Comparison of ENCODE assay signal across 13 mouse cellular contexts in genomic region chr12:79691929-79692862, GRCm38 (mm10).
DNase-seq lines count a peak whose midpoint lies in the region; ATAC-seq and TF ChIP-seq lines count a peak whose summit lies in the region.
"Had no signal": no experiment of that assay in that cellular context is flagged by ENCODE, and none has a peak within 500 bp of the region (broad histone marks: within the 10 kb centered on the region; RNA-seq: fewer than 3 reads in every experiment).

No protein-coding gene starts in this region.

- no peaks in the 10 kb centered on the region for H3K36me3 ChIP-seq in liver, postnatal 0 days (replicated peaks; ENCODE audit: insufficient read depth, low read length)
- H3K36me3 ChIP-seq in liver, embryonic 11.5 days (ENCODE audit: control insufficient read depth, insufficient read depth, low read length) = no peaks in the 10 kb centered on the region

- no peak overlapping the region for H3K9ac ChIP-seq in liver, postnatal 0 days (replicated peaks)
- H3K9ac ChIP-seq in liver, embryonic 11.5 days (ENCODE audit: low read depth, low read length) = no peak overlapping the region

- ATAC-seq in liver, postnatal 0 days = 0 out of 2 replicates have a peak, but pooled peaks have one; percentile 23
- ATAC-seq in liver, embryonic 11.5 days (replicated peaks; ENCODE audit: low FRiP score) = no peak
- ATAC-seq in activated CD4-positive, CD25-positive, alpha-beta regulatory T cell, adult 4 months = peak; percentile 88

- peak; percentile 16 for DNase-seq in adrenal gland, adult 8-10 months
- no peak for DNase-seq in adrenal gland, postnatal 14 days
- DNase-seq in liver, postnatal 0 days = no peak
- no peak for DNase-seq in liver, embryonic 11.5 days (ENCODE audit: low spot score)
- DNase-seq in natural killer cell, adult 2 months (ENCODE audit: low spot score in 2 of 2) = peak; percentile 49 to 52
- DNase-seq in kidney, postnatal 36 days = no peak
- DNase-seq in frontal cortex, postnatal 10 days (ENCODE audit: low spot score in 2 of 2) = no peak
- DNase-seq: cerebellum, adult 11 months; kidney, postnatal 14 days; layer of hippocampus, postnatal 36 days; right cerebral cortex, postnatal 25 days had no signal

- H3K4me2 ChIP-seq in liver, postnatal 0 days (ENCODE audit: low read depth, low read length) = no peak overlapping the region
- no peak overlapping the region for H3K4me2 ChIP-seq in liver, embryonic 11.5 days

- H3K27ac ChIP-seq in liver, postnatal 0 days (ENCODE audit: low read depth) = no peak overlapping the region
- H3K27ac ChIP-seq in liver, embryonic 11.5 days (ENCODE audit: low read depth, low read length) = no peak overlapping the region

- no peaks in the 10 kb centered on the region for H3K9me3 ChIP-seq in liver, postnatal 0 days (ENCODE audit: low read length)
- H3K9me3 ChIP-seq in liver, embryonic 11.5 days (ENCODE audit: control insufficient read depth, low read length) = no peaks in the 10 kb centered on the region

- no peak for TF ChIP-seq EP300 in liver, postnatal 0 days (IDR thresholded peaks at IDR 0.05; ENCODE audit: low read depth)

- peaks cover 17% of the 10 kb centered on the region for H3K4me1 ChIP-seq in liver, postnatal 0 days (ENCODE audit: insufficient read depth)
- H3K4me1 ChIP-seq in liver, embryonic 11.5 days (replicated peaks; ENCODE audit: control insufficient read depth, insufficient read depth, low read length) = 0 out of 2 replicates have a peak, but pooled peaks cover 3% of the 10 kb centered on the region

- no peaks in the 10 kb centered on the region for H3K27me3 ChIP-seq in liver, postnatal 0 days (ENCODE audit: insufficient read depth, low read length)
- no peaks in the 10 kb centered on the region for H3K27me3 ChIP-seq in liver, embryonic 11.5 days (replicated peaks; ENCODE audit: control insufficient read depth, insufficient read depth, low read length)

- TF ChIP-seq CTCF in liver, postnatal 0 days (IDR thresholded peaks at IDR 0.05; ENCODE audit: low read depth) = no peak

- WGBS in liver, postnatal 0 days (ENCODE audit: insufficient replicate concordance) = 35% methylated on average over 14 of the region's 14 CpGs
- 52% methylated on average over 14 of the region's 14 CpGs for WGBS in liver, embryonic 11.5 days

- no peak overlapping the region for H3K4me3 ChIP-seq in liver, postnatal 0 days (ENCODE audit: low read depth, low read length)
- H3K4me3 ChIP-seq in liver, embryonic 11.5 days (ENCODE audit: low read depth, low read length) = no peak overlapping the region
- H3K4me3 ChIP-seq: erythroblast, embryonic 14.5 days had no signal

Comparison
In these comparisons a context has a peak if more than half of its experiments do, and no peak if none do; other contexts are left out.
1. DNase-seq: peak in adrenal gland, adult 8-10 months (single experiment) and natural killer cell, adult 2 months (2 of 2); none in adrenal gland, postnatal 14 days (single experiment), liver, postnatal 0 days (single experiment), liver, embryonic 11.5 days (single experiment), kidney, postnatal 36 days (0 of 2) and frontal cortex, postnatal 10 days (0 of 2).